Mouse (Mus musculus): ENCODE results near the gene Txndc16. TPM values are rescaled to one million over a fixed set of nuclear protein-coding genes. Genes with fewer than 3 reads are reported as not detected.

Gene Txndc16
- 42.3 and 43.5 TPM in 2 replicates for polyA plus RNA-seq (2012; rRNA removed)

DNA sequence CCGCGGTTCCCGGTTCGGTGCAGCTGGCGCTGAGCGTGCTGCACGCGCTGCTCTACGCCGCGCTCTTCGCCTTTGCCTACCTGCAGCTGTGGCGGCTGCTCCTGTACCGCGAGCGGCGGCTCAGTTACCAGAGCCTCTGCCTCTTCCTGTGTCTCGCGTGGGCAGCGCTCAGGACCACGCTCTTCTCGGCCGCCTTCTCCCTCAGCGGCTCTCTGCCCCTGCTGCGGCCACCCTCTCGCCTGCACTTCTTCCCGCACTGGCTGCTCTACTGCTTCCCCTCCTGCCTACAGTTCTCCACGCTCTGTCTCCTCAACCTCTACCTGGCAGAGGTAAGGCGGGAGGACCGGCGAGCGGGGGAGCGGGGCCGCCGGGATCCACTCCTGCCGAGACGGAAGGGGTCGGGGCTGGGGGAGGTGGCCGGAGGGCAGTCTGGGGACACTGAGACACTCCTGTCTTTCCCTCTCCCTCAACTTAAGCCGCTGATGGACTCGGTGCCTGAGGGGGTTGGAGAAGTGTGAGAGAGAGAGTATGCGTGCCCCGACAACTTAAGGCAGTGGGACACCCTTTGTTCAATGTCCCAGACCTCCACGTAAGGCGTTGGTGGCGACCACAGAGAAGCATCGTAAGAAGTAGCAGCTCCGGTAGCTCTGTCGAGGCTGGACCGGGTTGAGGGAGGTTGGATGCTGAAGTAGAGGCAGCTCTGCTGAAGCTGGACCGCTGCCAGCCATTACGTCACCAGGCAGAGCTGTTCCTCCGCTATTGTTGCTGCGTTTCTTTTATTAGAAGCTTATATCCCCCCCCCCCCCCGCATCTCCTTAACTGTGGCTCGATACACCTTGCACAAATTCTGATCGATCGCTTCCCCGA lies at the start of gene Txndc16:
Gene Txndc16 (minus strand): TSS at position 239 of the 867 bp plus-strand sequence.
- Histone ChIP-seq H3K27ac (ENCODE audit: insufficient read depth, low read length) (peak within 1 kb of the TSS; percentile 68), H3K4me3 (ENCODE audit: insufficient read depth, low read length) (peak within 1 kb of the TSS; percentile 90), H3K4me1 (ENCODE audit: control insufficient read depth, insufficient read depth, low read length) (peaks cover 3% of the 10 kb centered on the region; the same call in 1 of the 2 replicates)
- no peak for TF ChIP-seq CTCF (IDR thresholded peaks at IDR 0.05; ENCODE audit: extremely low read depth, insufficient read depth, low read length)
- TF ChIP-seq POLR2A (IDR thresholded peaks at IDR 0.05; ENCODE audit: extremely low read depth, insufficient read depth, low read length) = peak; percentile 79; the same call in 1 of the 2 replicates

DNA sequence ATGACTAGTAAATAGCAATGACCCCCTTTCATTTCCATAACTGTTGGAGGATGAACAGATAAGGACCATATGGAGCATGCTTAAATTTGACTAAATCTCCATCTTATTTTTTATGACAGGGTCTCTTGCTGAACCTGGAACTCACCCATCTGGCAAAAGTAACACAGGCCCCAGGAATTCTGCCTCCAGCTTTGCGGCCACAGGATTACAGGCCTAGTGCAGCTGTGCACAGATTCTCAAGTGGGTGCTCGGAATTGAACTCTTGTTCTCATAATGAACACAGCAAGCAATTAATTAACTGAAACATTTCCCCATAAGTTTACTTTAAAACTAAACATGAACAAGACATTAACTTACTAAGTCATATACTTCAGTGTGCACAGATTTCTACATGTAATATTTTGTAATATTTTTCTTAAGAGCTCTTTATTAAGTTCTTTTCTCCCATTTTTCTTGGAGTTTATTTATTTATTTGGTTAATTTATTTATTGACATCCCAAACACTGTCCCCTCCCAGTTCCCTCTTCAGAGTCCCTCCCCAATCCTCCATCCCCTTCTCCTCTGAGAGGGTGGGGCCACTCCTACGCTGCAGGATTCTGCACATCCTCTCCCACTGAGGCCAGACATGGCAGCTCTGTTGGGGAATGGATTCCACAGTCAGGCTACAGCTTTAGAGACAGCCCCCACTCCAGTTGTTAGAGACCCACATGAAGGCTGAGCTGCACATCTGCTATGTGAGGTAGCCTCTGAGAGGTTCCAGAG lies 43.9 kb upstream of the Txndc16 start:
- Histone ChIP-seq H3K4me3 (ENCODE audit: insufficient read depth, low read length) (no peak overlapping the region), H3K27ac (ENCODE audit: insufficient read depth, low read length) (no peak overlapping the region), H3K4me1 (ENCODE audit: control insufficient read depth, insufficient read depth, low read length) (no peaks in the 10 kb centered on the region)
- TF ChIP-seq POLR2A (IDR thresholded peaks at IDR 0.05; ENCODE audit: extremely low read depth, insufficient read depth, low read length) (no peak), CTCF (IDR thresholded peaks at IDR 0.05; ENCODE audit: extremely low read depth, insufficient read depth, low read length) (no peak)

DNA sequence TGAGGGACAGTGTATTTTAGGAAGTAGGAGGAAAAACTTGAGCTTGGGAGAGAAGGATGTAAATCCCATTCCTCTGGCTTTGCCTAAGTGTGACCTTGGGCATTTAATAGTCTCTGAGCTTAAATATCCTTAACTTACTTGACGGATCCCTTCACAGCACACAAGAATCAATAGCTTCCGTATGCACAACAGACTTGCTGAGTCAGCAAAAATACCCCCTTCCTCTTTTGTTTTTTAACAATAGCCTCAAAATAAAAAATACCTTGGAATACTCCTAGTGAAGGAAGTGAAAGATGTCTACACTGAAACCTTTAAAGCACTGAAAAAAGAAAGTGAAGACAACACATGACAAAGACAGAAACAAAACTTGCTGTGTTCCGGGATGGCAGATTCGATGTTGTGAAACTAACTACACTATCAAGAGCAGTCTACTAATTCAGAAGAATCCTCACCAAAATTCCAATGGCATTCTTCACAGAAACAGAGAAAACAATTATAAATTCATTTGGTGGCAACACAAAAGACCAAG lies 31.5 kb upstream of the Txndc16 start:
- Histone ChIP-seq H3K27ac (ENCODE audit: insufficient read depth, low read length) (no peak overlapping the region), H3K4me3 (ENCODE audit: insufficient read depth, low read length) (no peak overlapping the region), H3K4me1 (ENCODE audit: control insufficient read depth, insufficient read depth, low read length) (no peaks in the 10 kb centered on the region)
- no peak for TF ChIP-seq CTCF (IDR thresholded peaks at IDR 0.05; ENCODE audit: extremely low read depth, insufficient read depth, low read length)
- no peak for TF ChIP-seq POLR2A (IDR thresholded peaks at IDR 0.05; ENCODE audit: extremely low read depth, insufficient read depth, low read length)

GRCm38 (mm10) chr14:45241613-45242012 lies 21.5 kb upstream of the Txndc16 start:
- Histone ChIP-seq H3K27ac (ENCODE audit: insufficient read depth, low read length) (no peak overlapping the region), H3K4me1 (ENCODE audit: control insufficient read depth, insufficient read depth, low read length) (no peaks in the 10 kb centered on the region), H3K4me3 (ENCODE audit: insufficient read depth, low read length) (no peak overlapping the region)
- no peak for TF ChIP-seq POLR2A (IDR thresholded peaks at IDR 0.05; ENCODE audit: extremely low read depth, insufficient read depth, low read length)
- TF ChIP-seq CTCF (IDR thresholded peaks at IDR 0.05; ENCODE audit: extremely low read depth, insufficient read depth, low read length) = peak; percentile 32; the same call in 1 of the 2 replicates

DNA sequence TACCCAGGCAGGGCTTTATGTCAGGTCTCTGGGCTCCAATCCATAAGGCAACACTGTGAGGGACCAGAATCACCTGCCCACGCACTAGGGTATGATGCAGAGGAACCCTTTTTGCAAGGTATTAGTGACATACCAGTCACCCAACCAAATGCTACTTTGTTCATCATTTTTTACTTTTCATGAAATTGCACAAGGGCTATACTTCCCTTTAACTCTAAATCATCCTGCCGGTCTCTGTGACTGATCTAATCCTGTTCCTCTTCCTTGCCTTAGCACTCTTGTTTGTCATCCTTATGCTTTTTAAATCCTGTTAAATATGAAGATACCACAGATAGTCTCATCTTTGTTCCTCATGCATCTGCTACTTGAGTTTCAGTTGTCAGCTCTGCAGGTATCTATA lies 18.9 kb upstream of the Txndc16 start:
- Histone ChIP-seq H3K27ac (ENCODE audit: insufficient read depth, low read length) (no peak overlapping the region), H3K4me3 (ENCODE audit: insufficient read depth, low read length) (no peak overlapping the region), H3K4me1 (ENCODE audit: control insufficient read depth, insufficient read depth, low read length) (no peaks in the 10 kb centered on the region)
- no peak for TF ChIP-seq POLR2A (IDR thresholded peaks at IDR 0.05; ENCODE audit: extremely low read depth, insufficient read depth, low read length)
- no peak for TF ChIP-seq CTCF (IDR thresholded peaks at IDR 0.05; ENCODE audit: extremely low read depth, insufficient read depth, low read length)

GRCm38 (mm10) chr14:45220957-45221630 lies 966 bp upstream of the Txndc16 start:
- Histone ChIP-seq H3K4me1 (ENCODE audit: control insufficient read depth, insufficient read depth, low read length) (peaks cover 3% of the 10 kb centered on the region; the same call in 1 of the 2 replicates), H3K27ac (ENCODE audit: insufficient read depth, low read length) (0 out of 2 replicates have a peak overlapping the region, but pooled peaks have one; percentile 18), H3K4me3 (ENCODE audit: insufficient read depth, low read length) (peak overlapping the region; percentile 90)
- no peak for TF ChIP-seq POLR2A (IDR thresholded peaks at IDR 0.05; ENCODE audit: extremely low read depth, insufficient read depth, low read length)
- no peak for TF ChIP-seq CTCF (IDR thresholded peaks at IDR 0.05; ENCODE audit: extremely low read depth, insufficient read depth, low read length)

GRCm38 (mm10) chr14:45219281-45220089 lies 643 bp downstream of the Txndc16 start, which contains the start of gene Gpr137c:
Gene Gpr137c (plus strand): TSS chr14:45219717.
- Histone ChIP-seq H3K4me3 (ENCODE audit: insufficient read depth, low read length) (peak within 1 kb of the TSS; percentile 90), H3K27ac (ENCODE audit: insufficient read depth, low read length) (peak within 1 kb of the TSS; percentile 68), H3K4me1 (ENCODE audit: control insufficient read depth, insufficient read depth, low read length) (peaks cover 3% of the 10 kb centered on the region; the same call in 1 of the 2 replicates)
- TF ChIP-seq CTCF (IDR thresholded peaks at IDR 0.05; ENCODE audit: extremely low read depth, insufficient read depth, low read length) (no peak), POLR2A (IDR thresholded peaks at IDR 0.05; ENCODE audit: extremely low read depth, insufficient read depth, low read length) (peak; percentile 91)

DNA sequence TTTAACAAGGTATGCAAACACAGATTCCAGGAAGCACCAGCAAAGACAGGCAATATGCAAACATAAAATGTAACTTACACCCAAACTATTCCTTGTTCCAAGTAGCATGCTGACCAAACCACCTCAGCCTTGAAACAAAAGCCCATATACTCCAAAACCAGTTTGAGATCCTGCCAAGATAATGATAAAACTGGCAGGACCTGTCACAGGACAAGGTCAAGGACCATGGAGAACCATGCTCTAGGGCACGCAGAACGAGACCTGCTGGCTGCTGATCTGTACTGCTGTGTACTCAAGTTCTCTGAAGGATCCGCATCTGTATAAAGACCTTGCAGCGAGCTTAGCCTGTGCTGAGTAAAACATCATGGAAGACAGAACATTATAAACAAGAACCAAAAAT lies 2.4 kb downstream of the Txndc16 start:
- TF ChIP-seq CTCF (IDR thresholded peaks at IDR 0.05; ENCODE audit: extremely low read depth, insufficient read depth, low read length) (no peak), POLR2A (IDR thresholded peaks at IDR 0.05; ENCODE audit: extremely low read depth, insufficient read depth, low read length) (no peak)
- Histone ChIP-seq H3K27ac (ENCODE audit: insufficient read depth, low read length) (no peak overlapping the region), H3K4me3 (ENCODE audit: insufficient read depth, low read length) (peak overlapping the region; percentile 26; the same call in 1 of the 2 replicates)

More for the DNA sequence above, 2.4 kb downstream of the Txndc16 start:
- H3K4me1 ChIP-seq (ENCODE audit: control insufficient read depth, insufficient read depth, low read length) = peaks cover 3% of the 10 kb centered on the region; the same call in 1 of the 2 replicates
